Mouse (Mus musculus): Measurements from ENCODE around the gene Sgip1.

The Sgip1 gene

GRCm38 (mm10) chr4:102899683-102900082 lies 158.6 kb downstream of the Sgip1 start:
- no peak for DNase-seq (ENCODE audit: low spot score)

- no peak for DNase-seq (ENCODE audit: low spot score)
Observed at GRCm38 (mm10) chr4:102900166-102900565, 159.1 kb downstream of the Sgip1 start.

- DNase-seq (ENCODE audit: low spot score) = no peak
Observed at GRCm38 (mm10) chr4:102907843-102908427, 166.8 kb downstream of the Sgip1 start.

GRCm38 (mm10) chr4:102910191-102910590 lies 169.1 kb downstream of the Sgip1 start:
- DNase-seq (ENCODE audit: low spot score) = no peak

- no peak for DNase-seq (ENCODE audit: low spot score)
Observed at GRCm38 (mm10) chr4:102913176-102913575, 172.1 kb downstream of the Sgip1 start.

- no peak for DNase-seq (ENCODE audit: low spot score)
Observed at GRCm38 (mm10) chr4:102913700-102914327, 172.7 kb downstream of the Sgip1 start.

GRCm38 (mm10) chr4:102918191-102918590 lies 177.1 kb downstream of the Sgip1 start:
- no peak for DNase-seq (ENCODE audit: low spot score)

- DNase-seq (ENCODE audit: low spot score) = no peak
Observed at GRCm38 (mm10) chr4:102929491-102929890, 188.4 kb downstream of the Sgip1 start.

- DNase-seq (ENCODE audit: low spot score) = no peak
Observed at GRCm38 (mm10) chr4:102930679-102931078, 189.6 kb downstream of the Sgip1 start.

GRCm38 (mm10) chr4:102940266-102940665 lies 199.2 kb downstream of the Sgip1 start:
- DNase-seq (ENCODE audit: low spot score) = no peak

GRCm38 (mm10) chr4:102940738-102941137 lies 199.6 kb downstream of the Sgip1 start:
- DNase-seq (ENCODE audit: low spot score) = no peak

- no peak for DNase-seq (ENCODE audit: low spot score)
Observed at GRCm38 (mm10) chr4:102944325-102944724, 203.2 kb downstream of the Sgip1 start.

- no peak for DNase-seq (ENCODE audit: low spot score)
Observed at GRCm38 (mm10) chr4:102952476-102952875, 211.4 kb downstream of the Sgip1 start.

GRCm38 (mm10) chr4:102955294-102955956 lies 214.3 kb downstream of the Sgip1 start:
- DNase-seq (ENCODE audit: low spot score) = no peak

GRCm38 (mm10) chr4:102959409-102959808 lies 218.3 kb downstream of the Sgip1 start:
- DNase-seq (ENCODE audit: low spot score) = no peak

- DNase-seq (ENCODE audit: low spot score) = no peak
Observed at GRCm38 (mm10) chr4:102964174-102964573, 223.1 kb downstream of the Sgip1 start.

- no peak for DNase-seq (ENCODE audit: low spot score)
Observed at GRCm38 (mm10) chr4:102967811-102968210, 226.7 kb downstream of the Sgip1 start.

- no peak for DNase-seq (ENCODE audit: low spot score)
Observed at GRCm38 (mm10) chr4:102969599-102969998, 228.5 kb downstream of the Sgip1 start.

GRCm38 (mm10) chr4:102971159-102971558 lies 230.1 kb downstream of the Sgip1 start:
- DNase-seq (ENCODE audit: low spot score) = no peak

GRCm38 (mm10) chr4:102972071-102972470 lies 231.0 kb downstream of the Sgip1 start:
- DNase-seq (ENCODE audit: low spot score) = no peak

GRCm38 (mm10) chr4:102974172-102974571 lies 233.1 kb downstream of the Sgip1 start:
- DNase-seq (ENCODE audit: low spot score) = no peak

- no peak for DNase-seq (ENCODE audit: low spot score)
Observed at GRCm38 (mm10) chr4:102976290-102977275, 235.5 kb downstream of the Sgip1 start.
